Mouse (Mus musculus): ENCODE measurements around the gene Gtf3a. TPM values are rescaled to one million over a fixed set of nuclear protein-coding genes. Genes with fewer than 3 reads are reported as not detected.

Gtf3a gene
- polyA plus RNA-seq, 1 experiment from 2014 or later: 145 TPM

- peaks cover 7% of the 10 kb centered on the region; the same call in 1 of the 2 replicates for H3K27me3 ChIP-seq (replicated peaks; ENCODE audit: low read depth, poor library complexity, severe bottlenecking)
- no peaks in the 10 kb centered on the region for H3K36me3 ChIP-seq (replicated peaks)
- no peak overlapping the region for H3K4me3 ChIP-seq
- whole genome bisulfite sequencing: 72% methylated on average over 10 of the region's 10 CpGs
- no peaks in the 10 kb centered on the region for H3K9me3 ChIP-seq
- peaks cover 6% of the 10 kb centered on the region for H3K4me1 ChIP-seq
- no peak overlapping the region for H3K27ac ChIP-seq (replicated peaks)
- DNase-seq (ENCODE audit: low spot score): no peak
Observed at GRCm38 (mm10) chr5:146971776-146972561, 23.5 kb downstream of the Gtf3a start.

- 86% methylated on average over 9 of the region's 9 CpGs for WGBS
Observed at GRCm38 (mm10) chr5:146973353-146973752, 24.9 kb downstream of the Gtf3a start.

GRCm38 (mm10) chr5:146973858-146974780, 25.7 kb downstream of the Gtf3a start:
- H3K9me3 ChIP-seq: no peaks in the 10 kb centered on the region
- no peak for DNase-seq (ENCODE audit: low spot score)
- H3K4me1 ChIP-seq: peaks cover 2% of the 10 kb centered on the region
- H3K4me3 ChIP-seq: no peak overlapping the region
- peaks cover 6% of the 10 kb centered on the region; the same call in 1 of the 2 replicates for H3K27me3 ChIP-seq (replicated peaks; ENCODE audit: low read depth, poor library complexity, severe bottlenecking)
- 87% methylated on average over 25 of the region's 25 CpGs for WGBS
- no peaks in the 10 kb centered on the region for H3K36me3 ChIP-seq (replicated peaks)
- no peak overlapping the region for H3K27ac ChIP-seq (replicated peaks)

More at GRCm38 (mm10) chr5:146973353-146973752, 24.9 kb downstream of the Gtf3a start:
- Histone ChIP-seq H3K27me3 (replicated peaks; ENCODE audit: low read depth, poor library complexity, severe bottlenecking) (peaks cover 6% of the 10 kb centered on the region; the same call in 1 of the 2 replicates), H3K36me3 (replicated peaks) (no peaks in the 10 kb centered on the region), H3K4me1 (peaks cover 6% of the 10 kb centered on the region), H3K27ac (replicated peaks) (no peak overlapping the region), H3K4me3 (no peak overlapping the region), H3K9me3 (no peaks in the 10 kb centered on the region)
- DNase-seq (ENCODE audit: low spot score): no peak

GRCm38 (mm10) chr5:146974781-146975123, 26.3 kb downstream of the Gtf3a start:
- Histone ChIP-seq H3K4me3 (no peak overlapping the region), H3K27me3 (replicated peaks; ENCODE audit: low read depth, poor library complexity, severe bottlenecking) (peaks cover 6% of the 10 kb centered on the region; the same call in 1 of the 2 replicates), H3K9me3 (no peaks in the 10 kb centered on the region), H3K4me1 (no peaks in the 10 kb centered on the region), H3K36me3 (replicated peaks) (no peaks in the 10 kb centered on the region), H3K27ac (replicated peaks) (no peak overlapping the region)
- no peak for DNase-seq (ENCODE audit: low spot score)
- WGBS: 74% methylated on average over 13 of the region's 13 CpGs

- 82% methylated on average over 6 of the region's 6 CpGs for WGBS
- Histone ChIP-seq H3K36me3 (replicated peaks) (no peaks in the 10 kb centered on the region), H3K27me3 (replicated peaks; ENCODE audit: low read depth, poor library complexity, severe bottlenecking) (peaks cover 44% of the 10 kb centered on the region), H3K4me3 (no peak overlapping the region), H3K4me1 (0 out of 2 replicates have a peak, but pooled peaks cover under 1% of the 10 kb centered on the region), H3K27ac (replicated peaks) (no peak overlapping the region), H3K9me3 (no peaks in the 10 kb centered on the region)
- DNase-seq (ENCODE audit: low spot score): no peak
Observed at GRCm38 (mm10) chr5:146981376-146981775, 32.9 kb downstream of the Gtf3a start.

- Histone ChIP-seq H3K4me3 (no peak overlapping the region), H3K27me3 (replicated peaks; ENCODE audit: low read depth, poor library complexity, severe bottlenecking) (peaks cover 44% of the 10 kb centered on the region), H3K27ac (replicated peaks) (no peak overlapping the region), H3K4me1 (0 out of 2 replicates have a peak, but pooled peaks cover 2% of the 10 kb centered on the region), H3K9me3 (no peaks in the 10 kb centered on the region), H3K36me3 (replicated peaks) (no peaks in the 10 kb centered on the region)
- peak; percentile 76 for DNase-seq (ENCODE audit: low spot score)
- 16% methylated on average over 8 of the region's 8 CpGs for WGBS
Observed at GRCm38 (mm10) chr5:146983216-146983615, 34.8 kb downstream of the Gtf3a start.

- Histone ChIP-seq H3K36me3 (replicated peaks) (no peaks in the 10 kb centered on the region), H3K9me3 (no peaks in the 10 kb centered on the region), H3K27me3 (replicated peaks; ENCODE audit: low read depth, poor library complexity, severe bottlenecking) (peaks cover 44% of the 10 kb centered on the region), H3K4me3 (no peak overlapping the region), H3K27ac (replicated peaks) (no peak overlapping the region), H3K4me1 (0 out of 2 replicates have a peak, but pooled peaks cover 2% of the 10 kb centered on the region)
- WGBS: 66% methylated on average over 21 of the region's 21 CpGs
- DNase-seq (ENCODE audit: low spot score): no peak
Observed at GRCm38 (mm10) chr5:146985725-146986433, 37.4 kb downstream of the Gtf3a start.

GRCm38 (mm10) chr5:146987588-146987987, 39.1 kb downstream of the Gtf3a start:
- H3K4me1 ChIP-seq: 0 out of 2 replicates have a peak, but pooled peaks cover 2% of the 10 kb centered on the region
- H3K36me3 ChIP-seq (replicated peaks): no peaks in the 10 kb centered on the region
- H3K9me3 ChIP-seq: no peaks in the 10 kb centered on the region
- peaks cover 32% of the 10 kb centered on the region for H3K27me3 ChIP-seq (replicated peaks; ENCODE audit: low read depth, poor library complexity, severe bottlenecking)
- no peak for DNase-seq (ENCODE audit: low spot score)
- WGBS: 86% methylated on average over 10 of the region's 10 CpGs
- H3K4me3 ChIP-seq: no peak overlapping the region
- H3K27ac ChIP-seq (replicated peaks): no peak overlapping the region

- 84% methylated on average over 5 of the region's 5 CpGs for WGBS
- peaks cover 21% of the 10 kb centered on the region for H3K27me3 ChIP-seq (replicated peaks; ENCODE audit: low read depth, poor library complexity, severe bottlenecking)
- DNase-seq (ENCODE audit: low spot score): no peak
Observed at GRCm38 (mm10) chr5:146989051-146989450, 40.6 kb downstream of the Gtf3a start.

GRCm38 (mm10) chr5:146993509-146993908, 45.1 kb downstream of the Gtf3a start:
- H3K4me3 ChIP-seq: no peak overlapping the region
- no peaks in the 10 kb centered on the region for H3K9me3 ChIP-seq
- 73% methylated on average over 8 of the region's 8 CpGs for WGBS
- H3K36me3 ChIP-seq (replicated peaks): no peaks in the 10 kb centered on the region
- no peak for DNase-seq (ENCODE audit: low spot score)
- H3K27me3 ChIP-seq (replicated peaks; ENCODE audit: low read depth, poor library complexity, severe bottlenecking): no peaks in the 10 kb centered on the region
- no peaks in the 10 kb centered on the region for H3K4me1 ChIP-seq
- no peak overlapping the region for H3K27ac ChIP-seq (replicated peaks)

More at GRCm38 (mm10) chr5:146989051-146989450, 40.6 kb downstream of the Gtf3a start:
- no peak overlapping the region for H3K4me3 ChIP-seq
- no peak overlapping the region for H3K27ac ChIP-seq (replicated peaks)
- no peaks in the 10 kb centered on the region for H3K36me3 ChIP-seq (replicated peaks)
- H3K9me3 ChIP-seq: no peaks in the 10 kb centered on the region
- 0 out of 2 replicates have a peak, but pooled peaks cover 2% of the 10 kb centered on the region for H3K4me1 ChIP-seq

GRCm38 (mm10) chr5:146994973-146995372, 46.5 kb downstream of the Gtf3a start:
- H3K9me3 ChIP-seq: no peaks in the 10 kb centered on the region
- WGBS: 78% methylated on average over 6 of the region's 6 CpGs
- H3K27ac ChIP-seq (replicated peaks): no peak overlapping the region
- no peaks in the 10 kb centered on the region for H3K4me1 ChIP-seq
- no peaks in the 10 kb centered on the region for H3K27me3 ChIP-seq (replicated peaks; ENCODE audit: low read depth, poor library complexity, severe bottlenecking)
- no peaks in the 10 kb centered on the region for H3K36me3 ChIP-seq (replicated peaks)
- DNase-seq (ENCODE audit: low spot score): no peak
- H3K4me3 ChIP-seq: no peak overlapping the region

- 85% methylated on average over 7 of the region's 7 CpGs for WGBS
- H3K27me3 ChIP-seq (replicated peaks; ENCODE audit: low read depth, poor library complexity, severe bottlenecking): no peaks in the 10 kb centered on the region
- H3K4me1 ChIP-seq: no peaks in the 10 kb centered on the region
- 0 out of 2 replicates have a peak, but pooled peaks cover 2% of the 10 kb centered on the region for H3K9me3 ChIP-seq
- no peak overlapping the region for H3K4me3 ChIP-seq
- H3K27ac ChIP-seq (replicated peaks): no peak overlapping the region
- no peak for DNase-seq (ENCODE audit: low spot score)
- no peaks in the 10 kb centered on the region for H3K36me3 ChIP-seq (replicated peaks)
Observed at GRCm38 (mm10) chr5:146996812-146997211, 48.4 kb downstream of the Gtf3a start.

Data from embryonic facial prominence, embryonic 10.5 days (tissue).